Mouse (Mus musculus) testis, adult 2 months (tissue): ENCODE data around the gene Zfp607b.

Experiments
- CTCF ChIP-seq: fragments of 200-500 bp; IDR thresholded peaks from 2 replicates; pipeline ENCODE4 v1.5.1; 2012; ENCODE audit warnings: low read depth, mild to moderate bottlenecking, inconsistent platforms, low read length, moderate library complexity; ENCODE audit not compliant: control insufficient read depth, insufficient read depth, insufficient replicate concordance
- POLR2A ChIP-seq: fragments of 200-500 bp; IDR thresholded peaks from 2 replicates; pipeline ENCODE4 v1.6.1; 2012; ENCODE audit warnings: low read depth, mild to moderate bottlenecking, inconsistent platforms, low read length, moderate library complexity; ENCODE audit not compliant: control insufficient read depth

DNA sequence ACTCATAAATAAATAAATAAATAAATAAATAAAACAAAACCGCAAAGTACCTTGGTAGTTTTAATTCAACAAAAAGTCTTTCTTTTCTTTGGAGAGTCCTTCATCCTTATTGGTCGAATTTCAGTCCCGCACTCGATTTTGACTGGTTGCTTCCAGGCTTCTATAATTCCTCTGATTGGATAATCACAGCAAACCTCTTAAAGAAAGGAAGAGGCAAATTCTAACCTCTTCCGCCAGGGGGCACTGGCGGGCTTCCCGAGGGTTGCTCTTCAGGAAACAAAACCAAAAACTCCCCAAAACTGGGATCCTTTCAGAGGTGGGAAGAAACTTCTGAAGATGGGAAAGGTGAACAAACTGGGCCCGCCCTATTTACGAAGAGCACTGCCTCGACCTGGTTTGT is 38.2 kb upstream of the Zfp607b start:
- TF ChIP-seq CTCF = peak; percentile 58
- no peak for TF ChIP-seq POLR2A
